Mouse (Mus musculus): ENCODE measurements at regions not wholly inside any gene's neighbourhood (a gene's known extent, or its start where the extent isn't known, plus 50 kb on each side); places are given as distances from the start of the nearest gene placed in this dataset.

DNA sequence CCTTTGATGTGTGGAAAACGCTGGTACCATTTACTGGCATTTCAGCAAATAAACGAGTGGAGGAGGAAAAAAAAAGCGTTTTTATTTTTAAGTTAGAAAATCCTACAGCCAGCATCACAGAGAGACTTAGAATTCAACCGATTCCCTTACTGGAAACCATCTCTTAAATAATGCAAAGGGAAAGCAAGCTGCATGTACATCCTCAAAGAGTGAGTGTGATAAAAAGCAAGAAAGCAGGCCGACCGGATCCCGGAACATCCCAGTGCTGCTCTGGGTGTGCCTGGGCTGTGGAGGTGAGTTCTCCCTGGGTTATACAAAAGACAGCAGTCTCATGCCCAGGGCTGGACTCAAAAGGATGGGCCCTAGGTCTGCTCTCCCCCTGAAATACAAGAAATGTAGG is 579.2 kb upstream of the Kif18a start:
- Histone ChIP-seq H3K4me1 (no peaks in the 10 kb centered on the region), H3K4me3 (no peak overlapping the region), H3K27me3 (ENCODE audit: low read depth, poor library complexity, severe bottlenecking) (no peaks in the 10 kb centered on the region), H3K9me3 (replicated peaks) (no peaks in the 10 kb centered on the region), H3K27ac (replicated peaks) (no peak overlapping the region), H3K36me3 (no peaks in the 10 kb centered on the region)
- DNase-seq (ENCODE audit: low spot score), result no peak
- 81% methylated on average over 7 of the region's 7 CpGs for WGBS

DNA sequence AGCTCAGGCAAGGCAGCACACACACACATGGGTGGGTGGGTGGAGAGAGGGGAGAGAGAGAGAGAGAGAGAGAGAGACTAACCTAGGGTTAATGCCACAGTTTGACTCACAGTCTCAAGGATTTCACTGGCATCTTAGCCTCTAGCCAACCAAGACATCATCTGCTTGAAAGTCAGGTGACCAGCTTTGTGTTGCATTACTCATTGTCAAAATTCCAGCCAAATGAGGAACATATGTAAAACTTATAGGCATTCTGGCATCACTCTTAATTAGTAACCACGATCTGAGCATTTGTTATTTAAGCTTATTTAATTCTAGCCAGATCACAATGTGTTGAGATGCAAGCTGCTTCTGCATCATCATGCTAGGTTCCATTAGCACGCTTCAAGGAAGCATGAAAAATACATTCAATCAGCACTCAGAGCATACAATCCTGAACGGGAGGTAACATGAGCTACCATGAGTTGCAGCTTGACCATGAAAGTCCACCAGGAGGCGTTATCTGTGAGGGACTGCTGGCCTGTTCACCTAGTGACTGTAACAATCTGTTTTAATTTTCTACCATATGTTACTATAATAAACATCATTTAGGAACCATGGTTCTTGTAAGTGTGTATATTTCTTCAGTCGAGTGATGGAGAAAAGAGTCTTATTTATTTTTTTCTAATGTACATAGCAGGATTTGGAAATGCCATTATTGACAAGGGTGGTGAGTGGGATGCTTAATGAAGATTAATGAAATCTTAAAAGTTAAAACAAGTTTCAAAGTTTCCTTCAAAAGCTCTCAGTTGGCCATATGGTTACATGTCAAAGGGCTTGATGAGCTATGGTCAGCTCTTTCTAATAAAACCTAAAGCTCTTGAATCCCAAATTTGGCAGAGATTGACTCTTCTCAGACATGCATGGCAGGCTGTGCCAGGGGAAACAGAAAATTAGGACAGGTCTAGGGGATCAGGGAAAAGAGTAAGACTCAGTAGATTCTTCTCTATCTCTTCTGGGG is 572.4 kb upstream of the Kif18a start:
- H3K27ac ChIP-seq (replicated peaks), result no peak overlapping the region
- DNase-seq (ENCODE audit: low spot score), result no peak
- H3K4me3 ChIP-seq, result no peak overlapping the region
- H3K9me3 ChIP-seq (replicated peaks), result no peaks in the 10 kb centered on the region
- H3K36me3 ChIP-seq, result no peaks in the 10 kb centered on the region
- no peaks in the 10 kb centered on the region for H3K27me3 ChIP-seq (ENCODE audit: low read depth, poor library complexity, severe bottlenecking)
- WGBS, result 89% methylated on average over 5 of the region's 5 CpGs
- no peaks in the 10 kb centered on the region for H3K4me1 ChIP-seq

DNA sequence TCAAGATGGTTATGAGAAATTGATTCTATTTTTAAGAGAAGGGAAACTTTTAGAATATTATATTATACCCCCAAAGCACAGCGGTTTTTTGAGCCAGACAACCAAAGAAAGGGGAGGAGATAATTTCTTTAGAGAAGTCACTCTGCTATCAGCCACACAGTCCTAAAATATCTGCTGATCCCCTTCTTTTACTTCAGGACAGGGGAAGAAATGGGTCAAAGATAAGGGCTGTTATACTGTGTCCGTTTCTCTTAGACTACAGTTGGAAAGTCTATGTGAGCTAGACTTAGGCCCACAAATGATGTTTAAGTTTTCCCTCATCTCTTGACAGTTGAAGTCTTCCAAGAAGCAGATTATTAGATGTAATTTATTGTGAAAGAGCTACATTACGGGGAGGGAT is 538.5 kb upstream of the Kif18a start:
- no peaks in the 10 kb centered on the region for H3K27me3 ChIP-seq (ENCODE audit: low read depth, poor library complexity, severe bottlenecking)
- 83% methylated on average over 3 of the region's 3 CpGs for WGBS

DNA sequence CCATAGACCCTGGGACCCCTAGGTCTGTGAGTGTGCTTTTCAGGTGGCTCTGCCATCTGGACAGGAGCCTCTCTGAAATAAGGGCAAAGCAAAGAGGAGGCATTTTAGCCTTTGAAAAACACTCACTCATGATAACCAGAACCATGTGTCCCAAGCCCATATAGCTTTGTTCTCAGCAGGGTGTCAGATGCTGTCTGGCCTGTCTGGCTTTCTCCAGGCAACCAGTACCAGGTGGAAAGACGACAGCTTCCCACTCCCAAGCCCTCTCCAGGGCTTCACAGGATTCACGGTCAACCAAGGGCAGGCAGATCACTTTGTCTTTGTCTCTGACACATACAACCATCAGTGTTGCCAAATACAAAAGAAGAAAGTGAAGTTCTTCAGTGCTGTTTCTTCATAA is 537.0 kb upstream of the Kif18a start:
- peak; percentile 14 for DNase-seq (ENCODE audit: low spot score)
- Histone ChIP-seq H3K27ac (replicated peaks) (no peak overlapping the region), H3K9me3 (replicated peaks) (no peaks in the 10 kb centered on the region), H3K4me3 (no peak overlapping the region), H3K27me3 (ENCODE audit: low read depth, poor library complexity, severe bottlenecking) (no peaks in the 10 kb centered on the region), H3K4me1 (no peaks in the 10 kb centered on the region), H3K36me3 (no peaks in the 10 kb centered on the region)
- WGBS, result 55% methylated on average over 2 of the region's 2 CpGs

More for the DNA sequence above, 538.5 kb upstream of the Kif18a start:
- Histone ChIP-seq H3K4me1 (no peaks in the 10 kb centered on the region), H3K36me3 (no peaks in the 10 kb centered on the region), H3K27ac (replicated peaks) (no peak overlapping the region), H3K4me3 (no peak overlapping the region), H3K9me3 (replicated peaks) (no peaks in the 10 kb centered on the region)
- no peak for DNase-seq (ENCODE audit: low spot score)

DNA sequence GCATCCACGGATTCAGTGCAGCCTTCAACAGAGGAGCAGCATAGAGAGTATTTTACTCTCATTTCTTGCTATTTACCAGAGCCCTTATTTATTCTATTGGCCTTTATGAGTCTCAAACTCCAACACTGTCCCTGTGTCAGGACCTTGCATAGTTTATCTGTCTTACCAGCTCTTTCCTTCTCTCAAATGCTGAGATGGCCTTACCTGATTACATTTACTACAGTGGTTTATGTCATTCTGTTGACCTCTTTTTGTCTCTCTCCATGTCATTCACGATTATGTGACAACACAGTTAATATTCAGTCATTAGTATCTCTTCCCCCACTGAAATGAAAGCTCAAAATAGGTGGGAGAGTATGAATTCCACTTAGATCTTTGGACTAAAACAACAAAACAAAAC is 535.7 kb upstream of the Kif18a start:
- Histone ChIP-seq H3K9me3 (replicated peaks) (no peaks in the 10 kb centered on the region), H3K27ac (replicated peaks) (no peak overlapping the region), H3K27me3 (ENCODE audit: low read depth, poor library complexity, severe bottlenecking) (no peaks in the 10 kb centered on the region), H3K4me1 (no peaks in the 10 kb centered on the region), H3K4me3 (no peak overlapping the region), H3K36me3 (no peaks in the 10 kb centered on the region)
- WGBS, result 84% methylated on average over 2 of the region's 2 CpGs
- DNase-seq (ENCODE audit: low spot score), result no peak

DNA sequence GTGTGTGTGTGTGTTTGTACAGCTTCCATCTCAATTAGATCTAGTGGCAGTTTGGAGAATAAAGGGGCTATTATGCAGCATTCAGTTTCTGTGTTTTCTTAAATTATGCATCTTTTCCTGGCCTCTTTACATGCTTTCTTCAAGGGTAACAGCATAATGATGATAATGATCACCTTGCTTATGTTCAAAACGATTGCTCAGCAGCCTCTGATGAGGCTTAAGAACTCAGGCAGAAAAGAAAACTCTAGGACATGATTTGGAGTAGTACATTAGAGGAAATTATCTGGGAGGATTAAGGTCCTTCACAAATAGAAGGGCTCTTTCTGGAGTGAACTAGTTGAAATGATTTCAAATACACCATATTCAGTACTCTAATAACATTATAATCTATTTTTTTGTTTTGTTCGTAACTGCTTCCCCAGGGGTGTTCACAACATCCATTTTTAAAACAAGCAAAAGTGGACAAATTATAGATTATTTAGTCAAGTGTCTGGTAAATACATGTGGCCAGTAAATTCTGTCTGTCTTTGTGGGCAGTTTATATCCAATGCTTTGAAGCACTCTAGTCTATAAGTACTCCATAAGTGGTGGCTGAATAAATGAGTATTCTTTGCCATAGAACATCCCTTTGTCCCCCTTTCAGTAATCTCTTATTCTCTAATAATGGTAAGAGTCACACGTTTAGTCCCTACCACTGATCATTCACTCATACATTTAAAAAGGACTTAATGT is 526.9 kb upstream of the Kif18a start:
- WGBS, result 71% methylated on average over 3 of the region's 3 CpGs
- H3K9me3 ChIP-seq (replicated peaks), result no peaks in the 10 kb centered on the region
- no peak overlapping the region for H3K4me3 ChIP-seq
- no peak overlapping the region for H3K27ac ChIP-seq (replicated peaks)
- DNase-seq (ENCODE audit: low spot score), result no peak
- no peaks in the 10 kb centered on the region for H3K27me3 ChIP-seq (ENCODE audit: low read depth, poor library complexity, severe bottlenecking)
- no peaks in the 10 kb centered on the region for H3K36me3 ChIP-seq
- no peaks in the 10 kb centered on the region for H3K4me1 ChIP-seq

DNA sequence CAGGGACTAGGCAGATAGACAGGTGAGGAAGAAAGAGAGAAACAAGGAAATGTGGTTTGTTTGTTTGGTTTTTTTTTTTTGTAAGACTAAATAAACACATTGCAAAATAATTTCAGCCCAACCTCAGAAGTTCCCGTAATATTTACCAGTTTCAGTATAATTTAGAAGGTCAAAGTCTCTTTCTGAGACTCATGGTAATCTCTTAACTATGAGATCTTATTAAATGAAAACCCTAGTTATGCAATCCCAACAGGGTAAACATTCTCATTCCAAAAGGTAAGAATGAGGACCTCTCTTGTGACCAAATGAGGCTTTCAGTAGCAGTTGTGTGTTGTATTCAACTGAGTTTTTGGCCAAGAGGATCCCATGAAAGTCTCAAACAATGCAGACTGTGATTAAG is 524.7 kb upstream of the Kif18a start:
- Histone ChIP-seq H3K27me3 (ENCODE audit: low read depth, poor library complexity, severe bottlenecking) (no peaks in the 10 kb centered on the region), H3K4me1 (no peaks in the 10 kb centered on the region), H3K36me3 (no peaks in the 10 kb centered on the region), H3K9me3 (replicated peaks) (no peaks in the 10 kb centered on the region), H3K4me3 (no peak overlapping the region), H3K27ac (replicated peaks) (no peak overlapping the region)
- no peak for DNase-seq (ENCODE audit: low spot score)
- 87% methylated on average over 1 of the region's 1 CpGs for WGBS

DNA sequence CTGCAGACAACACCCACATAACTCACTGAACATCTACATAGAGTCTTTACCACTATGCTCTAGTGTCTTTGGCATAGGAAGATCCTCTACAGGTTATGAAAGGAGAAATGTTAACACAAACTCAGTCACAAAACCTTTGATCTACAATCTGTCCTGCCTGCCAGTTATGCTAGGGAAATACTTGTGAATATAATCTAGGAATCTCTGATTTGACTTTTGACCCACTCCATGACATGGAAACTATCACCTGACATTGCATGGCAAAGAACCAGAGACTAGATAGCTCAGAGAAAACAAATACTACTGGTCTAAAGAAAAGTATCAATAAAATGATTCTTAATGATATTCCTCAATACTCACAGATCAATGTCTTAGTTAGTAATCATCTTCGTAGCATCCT is 524.3 kb upstream of the Kif18a start:
- 90% methylated on average over 1 of the region's 1 CpGs for WGBS
- Histone ChIP-seq H3K27me3 (ENCODE audit: low read depth, poor library complexity, severe bottlenecking) (no peaks in the 10 kb centered on the region), H3K4me1 (no peaks in the 10 kb centered on the region), H3K27ac (replicated peaks) (no peak overlapping the region), H3K4me3 (no peak overlapping the region), H3K36me3 (no peaks in the 10 kb centered on the region), H3K9me3 (replicated peaks) (no peaks in the 10 kb centered on the region)
- DNase-seq (ENCODE audit: low spot score), result no peak

DNA sequence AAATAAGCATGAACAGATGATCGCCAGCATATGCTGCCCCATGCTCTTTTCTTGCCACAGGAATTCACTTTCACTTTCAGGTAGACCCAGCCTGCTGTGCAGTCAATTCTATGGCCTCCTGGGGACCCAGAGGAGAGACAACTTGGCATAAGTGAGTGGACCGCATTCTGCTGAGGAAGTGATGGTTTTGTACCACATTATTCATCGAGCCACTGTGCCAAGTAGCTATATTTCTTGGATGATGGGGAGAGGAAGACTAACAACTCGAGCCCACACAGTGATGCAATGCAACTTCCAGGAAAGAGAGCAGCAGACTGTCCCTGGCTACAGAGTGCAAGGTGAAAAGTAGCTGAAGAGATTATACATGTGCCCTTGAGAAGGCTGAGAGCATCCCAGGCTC is 515.8 kb upstream of the Kif18a start:
- no peak overlapping the region for H3K27ac ChIP-seq (replicated peaks)
- 82% methylated on average over 4 of the region's 4 CpGs for WGBS
- no peaks in the 10 kb centered on the region for H3K36me3 ChIP-seq
- no peak for DNase-seq (ENCODE audit: low spot score)
- no peak overlapping the region for H3K4me3 ChIP-seq
- no peaks in the 10 kb centered on the region for H3K9me3 ChIP-seq (replicated peaks)
- H3K4me1 ChIP-seq, result no peaks in the 10 kb centered on the region
- H3K27me3 ChIP-seq (ENCODE audit: low read depth, poor library complexity, severe bottlenecking), result no peaks in the 10 kb centered on the region

DNA sequence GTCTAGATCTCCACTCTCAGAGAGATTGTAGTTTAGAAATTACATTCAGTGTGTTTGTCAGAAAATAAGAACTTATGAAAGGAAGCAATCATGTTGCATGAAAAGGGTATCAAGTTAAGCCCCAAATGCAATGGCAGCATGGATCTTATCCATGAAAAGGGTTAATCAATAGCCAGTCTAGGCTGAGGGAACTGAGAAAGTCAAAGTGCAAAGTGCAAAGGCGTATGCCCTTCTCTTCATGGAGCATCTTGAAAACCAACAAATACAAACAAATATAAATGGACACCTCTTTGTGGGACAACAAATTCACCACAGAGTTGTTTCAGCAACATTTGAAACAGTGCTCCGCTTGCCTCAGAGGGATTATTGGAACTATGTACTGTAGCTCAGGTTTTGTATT is 514.1 kb upstream of the Kif18a start:
- H3K27me3 ChIP-seq (ENCODE audit: low read depth, poor library complexity, severe bottlenecking), result no peaks in the 10 kb centered on the region
- no peak for DNase-seq (ENCODE audit: low spot score)
- H3K36me3 ChIP-seq, result no peaks in the 10 kb centered on the region
- H3K9me3 ChIP-seq (replicated peaks), result no peaks in the 10 kb centered on the region
- no peaks in the 10 kb centered on the region for H3K4me1 ChIP-seq
- H3K4me3 ChIP-seq, result no peak overlapping the region
- H3K27ac ChIP-seq (replicated peaks), result no peak overlapping the region
- 90% methylated on average over 2 of the region's 2 CpGs for whole genome bisulfite sequencing

DNA sequence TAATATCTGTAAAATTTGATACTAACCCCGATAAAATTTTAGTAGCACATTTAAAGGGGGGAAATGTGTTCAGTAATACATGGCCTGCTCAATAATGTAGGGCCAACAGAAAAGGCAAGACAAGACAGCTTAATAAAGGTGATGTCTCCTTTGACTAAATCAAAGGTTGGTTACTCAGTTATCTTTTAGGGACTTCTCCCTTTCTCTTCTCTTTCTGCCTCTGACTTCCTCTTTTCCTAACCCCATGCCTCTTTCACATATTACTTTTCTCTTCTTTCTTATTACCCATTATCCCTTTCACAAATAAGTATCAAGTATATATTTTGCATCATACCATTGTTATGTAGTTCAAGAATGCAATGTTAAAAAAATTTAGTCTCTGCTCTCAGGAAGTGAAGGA is 510.2 kb upstream of the Kif18a start:
- no peak overlapping the region for H3K4me3 ChIP-seq
- no peak for DNase-seq (ENCODE audit: low spot score)
- WGBS, result 87% methylated on average over 1 of the region's 1 CpGs

DNA sequence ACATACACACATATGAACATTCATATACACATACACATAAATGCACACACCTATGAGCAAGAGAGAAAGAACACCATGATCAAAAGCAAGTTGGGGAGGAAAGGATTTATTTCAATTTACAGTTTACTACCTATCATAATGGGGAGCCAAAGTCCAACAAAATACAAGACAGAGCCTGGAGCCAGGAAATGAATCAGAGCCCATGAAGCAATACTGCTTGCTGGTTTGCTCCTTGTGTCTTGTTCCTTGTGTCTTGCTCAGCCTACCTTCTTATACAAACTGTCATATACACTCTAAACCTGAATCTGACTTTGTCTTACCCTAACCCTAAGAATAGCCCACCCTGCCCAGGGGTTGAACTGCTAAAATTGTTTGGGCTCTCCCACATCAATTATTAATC is 497.1 kb upstream of the Kif18a start:
- H3K36me3 ChIP-seq, result no peaks in the 10 kb centered on the region
- H3K27ac ChIP-seq (replicated peaks), result no peak overlapping the region
- no peaks in the 10 kb centered on the region for H3K4me1 ChIP-seq
- H3K4me3 ChIP-seq, result no peak overlapping the region
- no peak for DNase-seq (ENCODE audit: low spot score)
- H3K9me3 ChIP-seq (replicated peaks), result no peaks in the 10 kb centered on the region
- H3K27me3 ChIP-seq (ENCODE audit: low read depth, poor library complexity, severe bottlenecking), result no peaks in the 10 kb centered on the region

More for the DNA sequence above, 510.2 kb upstream of the Kif18a start:
- no peaks in the 10 kb centered on the region for H3K4me1 ChIP-seq
- H3K27me3 ChIP-seq (ENCODE audit: low read depth, poor library complexity, severe bottlenecking), result no peaks in the 10 kb centered on the region
- no peak overlapping the region for H3K27ac ChIP-seq (replicated peaks)
- no peaks in the 10 kb centered on the region for H3K36me3 ChIP-seq
- H3K9me3 ChIP-seq (replicated peaks), result no peaks in the 10 kb centered on the region
